Mouse (Mus musculus) yolk sac, embryonic 10.5 days (tissue): ENCODE results near the gene Kcns1.

ENCODE experiments used
- DNase-seq: peaks from one replicate; pipeline ENCODE4 v3.0.0-alpha.2; 2017; ENCODE audit warnings: low spot score

Gene Kcns1

DNA sequence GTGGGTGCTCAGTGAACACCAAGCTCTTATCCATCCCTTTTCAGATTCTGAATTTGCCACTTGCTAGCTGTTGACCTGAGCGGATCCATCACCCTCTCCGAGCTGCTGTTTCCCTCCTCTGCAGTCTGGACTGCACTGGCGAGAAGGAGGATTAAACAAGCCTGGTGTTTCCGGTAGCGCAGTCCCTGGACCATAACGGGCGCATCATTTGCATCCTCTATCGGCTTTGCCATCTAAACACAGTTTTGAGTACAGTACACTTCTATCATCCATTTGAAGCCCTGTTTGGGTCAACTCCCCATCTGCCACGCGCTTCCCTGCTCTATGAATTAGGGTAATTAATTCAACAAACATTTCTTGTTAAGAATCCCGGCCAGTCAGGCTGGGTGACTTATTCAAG lies 587 bp downstream of the Kcns1 start:
- no peak for DNase-seq

DNA sequence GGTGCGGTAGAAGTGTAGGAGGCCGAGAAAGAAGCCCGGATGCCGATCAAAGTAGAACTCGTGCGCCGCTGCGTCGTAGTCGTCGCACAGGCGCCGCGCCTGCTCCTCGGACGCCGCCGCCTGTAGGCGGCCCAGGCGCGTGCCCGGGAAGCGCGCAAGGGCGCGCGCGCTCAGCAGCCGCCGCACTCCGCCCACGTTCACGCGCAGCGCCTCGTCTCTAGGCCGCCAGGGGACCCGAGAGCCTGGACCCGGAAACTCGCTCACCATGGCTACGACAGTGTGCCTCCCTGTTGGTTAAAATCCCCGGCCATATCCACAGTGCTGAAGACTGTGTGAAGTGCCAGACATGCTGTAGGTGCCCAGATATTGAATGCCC lies 2.4 kb downstream of the Kcns1 start:
- DNase-seq: no peak

DNA sequence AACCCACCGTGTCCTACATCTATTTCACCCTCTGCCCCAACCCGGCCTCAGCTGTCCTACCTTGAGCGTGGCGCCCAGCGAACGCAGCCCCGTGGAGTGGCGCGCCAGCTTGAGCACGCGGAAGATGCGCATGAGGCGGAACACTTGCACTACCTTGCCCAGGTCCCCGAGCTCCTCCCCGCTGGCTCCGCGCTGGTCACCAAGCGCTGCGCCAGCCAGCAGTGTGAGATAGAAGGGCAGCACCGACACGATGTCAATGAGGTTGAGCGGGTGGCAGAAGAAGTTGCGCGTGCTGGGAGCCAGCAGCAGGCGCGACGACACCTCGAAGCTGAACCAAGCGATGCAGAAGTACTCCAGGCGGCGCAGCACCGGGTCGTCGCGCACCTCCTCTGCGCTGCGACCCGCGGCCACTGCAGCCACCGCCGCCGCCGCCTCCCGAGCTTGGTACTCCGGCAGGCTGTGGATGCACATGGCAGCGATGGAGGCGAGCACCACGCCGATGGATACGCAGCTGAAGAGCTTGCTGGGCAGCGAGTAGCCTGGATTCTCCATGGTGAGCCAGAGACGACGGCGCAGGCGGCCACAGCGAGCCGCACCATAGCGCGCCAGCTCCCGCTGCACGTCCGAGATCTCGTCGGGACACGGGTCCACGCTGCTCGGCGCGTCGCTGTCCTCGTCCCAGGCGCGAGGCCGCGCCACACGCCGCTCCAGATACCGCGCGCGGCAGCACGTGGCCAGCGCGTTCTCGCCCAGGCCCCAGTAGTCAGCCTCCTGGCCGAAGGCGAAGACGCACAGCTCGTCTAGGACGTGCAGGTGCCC lies 3.0 kb downstream of the Kcns1 start:
- no peak for DNase-seq

DNA sequence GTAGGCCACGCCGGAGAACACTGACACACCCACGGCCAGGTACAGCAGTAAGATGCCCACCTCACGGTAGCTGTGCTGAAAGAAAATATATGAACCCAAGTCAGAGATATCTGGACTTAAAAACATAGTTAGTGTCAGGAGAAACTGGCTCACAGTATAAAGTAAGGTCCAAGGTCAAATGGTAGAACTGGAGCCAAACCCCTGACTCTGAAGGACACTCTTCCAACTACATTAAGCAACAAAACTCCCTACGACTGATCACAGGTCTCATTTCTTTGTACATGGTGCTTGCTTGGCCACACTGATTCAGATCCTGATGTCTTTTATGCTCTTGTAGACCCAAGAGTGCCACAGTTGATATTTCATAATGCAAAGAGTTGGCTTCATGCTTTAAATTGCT lies 6.0 kb downstream of the Kcns1 start:
- no peak for DNase-seq

DNA sequence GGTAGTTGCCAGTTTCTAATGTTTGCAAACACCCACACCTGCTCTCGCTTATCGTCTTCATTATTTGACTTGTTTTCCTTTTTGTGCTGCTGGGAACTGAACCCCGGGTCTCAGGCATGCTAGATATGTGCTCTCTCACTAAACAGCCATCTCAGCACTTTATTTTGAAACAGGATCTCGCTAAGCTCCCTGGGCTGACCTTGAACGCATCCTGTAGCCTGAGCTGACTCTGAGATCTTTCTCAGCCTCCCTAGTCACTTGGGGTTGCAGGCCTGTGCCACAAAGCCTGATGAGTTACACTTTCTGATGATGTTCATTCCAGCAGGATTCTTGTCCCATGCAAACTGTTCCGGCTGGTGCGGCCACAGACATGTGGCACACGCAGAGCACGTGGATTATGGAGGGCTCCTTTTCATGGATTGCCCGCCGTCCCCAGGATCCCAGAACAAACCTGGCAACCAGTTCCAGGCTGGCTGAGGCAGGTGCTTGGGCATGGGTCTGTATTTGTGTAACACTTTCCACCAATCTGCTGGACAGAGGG lies 9.3 kb downstream of the Kcns1 start:
- DNase-seq: no peak

DNA sequence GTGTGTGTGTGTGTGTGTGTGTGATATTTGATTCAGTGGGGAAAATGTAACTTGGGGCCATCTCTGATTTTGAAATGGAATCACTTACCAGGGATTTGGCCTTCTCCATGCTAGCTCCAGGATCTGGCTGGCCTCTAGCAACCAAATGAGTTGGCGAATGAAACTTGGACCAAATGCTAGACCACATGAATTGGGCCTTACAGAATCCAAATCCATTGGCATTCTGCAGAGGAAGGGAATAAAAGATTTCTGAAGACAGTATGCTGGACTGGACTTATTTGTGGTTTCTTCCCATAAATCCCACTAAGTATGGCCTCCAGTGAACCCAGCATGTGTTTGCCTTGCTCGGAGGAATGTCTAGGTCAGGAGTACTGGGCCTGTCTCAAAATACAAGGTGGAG lies 12.1 kb downstream of the Kcns1 start:
- no peak for DNase-seq

DNA sequence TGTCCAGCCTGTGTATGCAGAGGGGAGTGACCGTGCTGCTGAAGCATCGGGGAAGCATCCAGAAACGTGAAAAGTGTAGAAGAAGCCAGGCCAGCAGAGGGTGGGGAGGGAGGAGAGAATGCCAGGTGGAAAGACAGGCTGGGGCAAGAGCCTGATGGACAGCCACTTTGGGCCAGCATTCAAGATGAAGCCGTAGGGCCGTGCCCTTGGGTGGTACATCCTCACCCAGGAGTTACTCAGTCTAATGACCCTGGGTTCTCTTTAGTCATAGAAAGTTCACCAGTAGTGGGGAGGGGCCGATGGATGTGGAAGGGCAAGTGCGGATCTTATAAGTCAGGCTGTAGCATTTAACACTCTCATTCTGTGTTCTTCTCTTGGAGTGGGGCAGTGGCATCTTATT lies 14.8 kb downstream of the Kcns1 start:
- no peak for DNase-seq

DNA sequence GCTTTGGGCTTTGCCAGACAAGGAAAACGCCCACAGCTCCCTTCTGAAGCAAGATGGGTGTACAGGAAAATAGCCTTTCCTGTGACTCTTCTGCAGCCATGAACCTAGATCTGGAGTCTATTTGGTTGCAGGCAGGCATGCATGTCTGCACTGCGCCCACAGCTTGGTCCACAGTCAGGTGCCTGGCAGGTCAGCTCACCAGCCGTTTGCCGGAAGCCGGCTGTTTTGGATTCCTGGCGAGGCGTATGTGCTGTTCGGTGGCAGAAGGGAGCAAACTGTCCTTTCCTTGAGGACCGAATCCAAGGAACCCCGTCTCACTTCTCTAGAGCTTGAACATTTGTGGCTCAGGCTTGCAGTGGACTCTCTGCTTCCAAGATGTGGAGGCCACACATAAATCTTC lies 16.9 kb downstream of the Kcns1 start:
- no peak for DNase-seq

DNA sequence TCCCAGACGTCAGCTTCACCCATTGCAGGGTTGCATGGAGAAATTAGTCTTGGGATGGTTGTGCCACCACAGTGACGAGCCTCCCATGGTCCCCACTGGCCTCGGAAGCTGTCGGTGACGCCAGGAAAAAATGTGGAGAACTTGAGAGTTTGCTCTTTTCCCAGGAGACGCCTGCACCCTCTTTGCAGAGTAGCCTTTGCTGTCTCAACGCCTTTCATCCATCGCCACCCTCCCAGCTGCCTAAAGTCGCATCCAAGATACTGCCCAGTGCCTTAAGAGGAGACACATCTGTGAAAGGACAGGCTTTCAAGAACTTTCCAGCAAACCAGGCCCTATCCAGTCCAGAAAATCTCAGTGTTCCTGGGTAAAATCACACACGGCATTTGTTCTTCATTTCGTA lies 18.6 kb downstream of the Kcns1 start:
- DNase-seq: no peak

DNA sequence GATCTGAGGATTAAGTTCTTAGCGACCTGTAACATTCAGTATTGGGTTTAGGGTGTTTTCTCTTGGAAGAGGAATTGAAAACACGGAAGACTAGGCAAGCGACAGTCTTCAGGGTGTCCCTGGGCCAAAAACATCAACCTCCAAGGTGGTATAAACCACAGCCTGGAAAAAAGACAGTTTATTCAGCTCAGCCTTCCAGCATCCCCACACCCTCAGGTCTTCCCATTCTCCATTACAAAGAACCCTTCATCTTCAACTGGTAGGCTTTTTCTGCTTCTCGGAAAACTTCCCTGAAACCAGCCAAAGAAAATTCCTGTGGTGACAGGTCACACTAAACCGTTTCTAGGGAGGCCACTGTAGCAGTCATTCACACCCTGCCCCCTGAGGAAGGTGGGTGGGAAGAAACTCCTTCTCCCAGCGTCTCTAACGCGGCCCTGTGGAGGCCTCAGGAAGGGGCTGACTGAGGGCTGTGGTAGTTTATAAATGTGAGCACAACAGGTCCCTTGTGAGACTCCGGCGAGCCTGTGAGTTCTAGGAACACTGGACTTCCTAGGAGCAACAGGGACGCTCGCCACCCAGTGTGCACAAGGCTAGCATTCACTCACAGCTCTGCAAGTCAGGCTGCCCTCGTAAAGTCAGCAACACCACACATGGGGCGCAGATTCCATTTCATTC lies 20.7 kb downstream of the Kcns1 start:
- DNase-seq: no peak

DNA sequence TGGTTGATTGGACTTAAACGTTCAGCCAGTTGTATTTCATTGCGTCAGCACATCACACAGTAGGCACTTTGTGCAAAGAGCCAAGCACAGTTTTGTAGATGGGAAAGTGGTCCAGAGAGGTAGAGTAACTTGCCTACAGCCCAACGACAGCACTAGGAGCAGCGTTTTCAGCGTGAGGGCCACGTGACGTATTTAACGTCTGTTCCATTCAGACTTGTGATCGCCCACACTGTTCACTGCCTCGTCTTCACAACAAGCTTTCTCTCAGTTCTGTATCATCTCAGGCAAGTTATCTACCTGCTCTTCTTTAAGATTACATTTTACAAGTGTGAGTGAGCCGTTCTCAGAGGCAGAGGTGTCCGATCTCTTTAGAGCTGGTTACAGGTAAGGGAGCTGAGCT lies 24.4 kb downstream of the Kcns1 start:
- no peak for DNase-seq

DNA sequence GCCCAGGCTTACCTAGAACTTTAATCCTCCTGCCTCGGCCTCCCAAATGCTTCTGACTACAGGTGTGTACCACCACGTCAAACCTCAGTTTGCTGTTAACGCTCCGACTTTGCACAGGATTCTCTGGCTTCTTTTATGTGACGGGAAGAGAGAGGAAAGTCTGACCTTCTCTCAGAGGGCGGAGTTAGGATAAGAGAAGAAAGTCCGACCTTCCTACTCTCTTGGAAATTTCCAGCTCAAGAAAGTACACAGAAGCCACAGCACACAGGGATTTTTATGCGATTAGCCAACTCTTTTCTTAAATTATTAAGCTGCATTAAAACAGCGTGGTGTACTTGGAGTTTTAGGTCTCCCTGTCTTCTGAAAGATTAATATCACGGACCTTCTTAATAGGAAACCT lies 26.4 kb downstream of the Kcns1 start:
- DNase-seq: no peak

DNA sequence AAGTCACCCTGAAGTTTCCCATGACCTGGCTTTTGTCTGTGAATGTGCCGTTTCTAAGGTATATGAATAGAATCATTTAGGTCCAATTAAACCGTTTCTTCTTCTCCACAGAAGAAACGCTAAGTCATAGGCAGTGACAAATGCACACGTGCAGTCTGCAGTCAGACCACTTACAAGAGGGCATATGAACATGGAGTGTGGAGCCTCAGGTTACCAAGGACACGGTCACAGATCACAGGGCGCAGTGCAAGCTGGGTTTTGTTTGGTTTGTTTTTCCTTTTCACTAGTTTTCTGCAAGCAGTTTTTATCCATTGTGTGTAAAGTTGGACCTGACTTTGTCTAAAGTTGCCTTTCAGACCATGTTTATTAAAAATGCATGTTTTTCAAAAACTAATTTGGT lies 26.9 kb downstream of the Kcns1 start:
- DNase-seq: no peak

DNA sequence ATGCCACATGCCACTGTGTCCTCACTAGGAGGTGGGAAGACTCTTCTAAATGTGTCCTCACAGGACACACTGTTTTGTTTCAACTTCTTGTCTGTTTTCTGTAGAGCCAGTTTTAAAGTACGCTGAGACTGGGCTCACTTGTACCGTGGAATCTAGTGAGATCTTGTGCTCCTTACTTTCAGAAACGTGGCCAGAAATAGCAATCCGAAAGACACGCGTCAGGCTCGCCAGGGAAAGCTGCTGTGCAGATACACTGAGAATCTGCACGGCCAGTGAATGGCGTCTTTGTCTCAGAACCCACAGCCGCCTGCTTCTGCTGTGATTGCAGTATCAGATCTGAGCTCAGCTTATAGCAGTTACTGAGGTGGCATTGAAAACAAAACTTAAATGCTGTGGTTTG lies 28.9 kb downstream of the Kcns1 start:
- DNase-seq: no peak

DNA sequence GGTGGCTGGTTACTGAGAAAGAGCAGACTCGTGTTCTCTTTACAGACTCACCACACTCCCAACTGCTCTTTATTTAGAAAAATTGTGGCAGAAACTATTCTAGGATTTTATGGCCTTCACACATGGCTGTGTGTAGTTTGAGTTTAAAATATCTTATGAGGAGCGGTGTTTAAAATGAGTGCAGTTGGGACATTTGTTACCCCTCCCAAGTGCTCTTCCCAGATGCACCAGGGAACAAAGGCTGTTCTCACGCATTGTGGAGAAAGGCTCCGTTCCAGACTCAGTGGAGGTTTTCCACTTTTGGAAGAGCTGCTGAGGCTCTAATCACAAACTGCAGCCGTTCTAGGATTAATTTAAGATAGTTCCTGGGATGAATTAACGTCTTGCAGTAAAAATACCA lies 33.2 kb downstream of the Kcns1 start:
- no peak for DNase-seq

DNA sequence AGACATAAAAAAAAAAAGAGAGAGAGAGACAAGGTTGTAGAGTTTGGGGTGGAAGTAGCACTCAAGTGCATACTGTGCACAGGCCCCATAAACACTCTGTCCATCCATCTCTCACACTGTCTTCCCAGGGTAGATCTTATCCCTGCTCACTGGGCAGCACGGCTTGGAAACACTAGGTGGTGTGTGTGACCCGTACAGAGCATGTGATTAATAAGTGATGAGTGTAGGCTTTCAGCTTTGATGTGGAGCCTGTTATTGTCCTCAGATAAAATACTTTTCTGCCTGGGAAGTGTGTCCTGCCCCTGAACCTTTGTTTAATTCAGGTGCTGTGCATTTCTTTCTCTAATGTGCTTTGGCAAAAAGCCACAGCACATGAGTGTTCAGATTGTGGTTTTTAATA lies 34.5 kb downstream of the Kcns1 start:
- no peak for DNase-seq

DNA sequence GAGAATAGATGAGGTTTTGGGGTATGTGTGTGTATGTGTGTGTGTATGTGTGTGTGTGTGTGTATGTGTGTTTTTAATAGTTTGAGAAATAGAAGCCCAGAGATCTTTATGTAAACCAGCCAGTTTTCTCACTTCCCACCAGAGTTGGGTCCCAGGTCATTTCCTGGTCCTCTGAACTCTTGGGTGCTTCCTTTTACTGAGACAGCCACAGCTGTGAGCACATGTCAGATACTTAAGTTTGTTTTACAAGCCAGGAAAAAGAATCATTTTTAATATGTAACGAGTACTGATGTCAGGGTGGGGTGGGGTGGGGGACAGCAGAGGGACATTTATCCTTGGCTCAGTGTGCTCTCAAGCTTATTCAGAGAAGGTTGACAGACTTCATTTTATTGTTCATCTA lies 35.5 kb downstream of the Kcns1 start:
- DNase-seq: no peak

DNA sequence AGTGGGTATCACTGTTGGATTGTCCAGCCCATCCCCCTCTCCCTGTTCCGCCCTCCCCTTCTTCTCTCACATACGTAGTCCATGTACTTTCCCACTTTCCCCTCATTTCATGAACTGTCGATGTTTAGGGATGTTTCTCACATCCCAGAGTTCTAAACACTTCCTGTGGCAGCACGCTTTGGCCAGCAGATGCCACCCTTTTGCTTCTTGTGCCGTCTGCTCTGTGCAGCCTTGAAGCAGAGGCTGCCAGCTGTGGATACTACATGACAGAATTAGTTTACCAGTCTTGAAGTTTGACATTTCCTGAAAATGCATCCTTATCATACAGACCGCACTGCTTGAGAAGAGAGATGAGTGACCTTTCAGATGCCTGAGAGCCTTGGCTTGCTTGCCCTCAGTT lies 36.4 kb downstream of the Kcns1 start:
- DNase-seq: no peak

DNA sequence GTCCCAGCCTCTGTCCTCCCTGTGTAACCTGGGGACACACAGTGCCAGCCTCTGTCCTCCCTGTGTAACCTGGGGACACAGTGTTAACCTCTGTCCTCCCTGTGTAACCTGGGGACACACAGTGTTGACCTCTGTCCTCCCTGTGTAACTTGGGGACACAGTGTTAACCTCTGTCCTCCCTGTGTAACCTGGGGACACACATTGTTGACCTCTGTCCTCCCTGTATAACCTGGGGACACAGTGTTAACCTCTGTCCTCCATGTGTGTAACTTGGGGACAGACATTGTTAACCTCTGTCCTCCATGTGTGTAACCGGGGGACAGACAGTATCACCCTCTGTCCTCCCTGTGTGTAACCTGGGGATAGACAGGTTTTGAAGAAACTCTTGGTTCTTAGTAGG lies 39.3 kb downstream of the Kcns1 start:
- DNase-seq: no peak

DNA sequence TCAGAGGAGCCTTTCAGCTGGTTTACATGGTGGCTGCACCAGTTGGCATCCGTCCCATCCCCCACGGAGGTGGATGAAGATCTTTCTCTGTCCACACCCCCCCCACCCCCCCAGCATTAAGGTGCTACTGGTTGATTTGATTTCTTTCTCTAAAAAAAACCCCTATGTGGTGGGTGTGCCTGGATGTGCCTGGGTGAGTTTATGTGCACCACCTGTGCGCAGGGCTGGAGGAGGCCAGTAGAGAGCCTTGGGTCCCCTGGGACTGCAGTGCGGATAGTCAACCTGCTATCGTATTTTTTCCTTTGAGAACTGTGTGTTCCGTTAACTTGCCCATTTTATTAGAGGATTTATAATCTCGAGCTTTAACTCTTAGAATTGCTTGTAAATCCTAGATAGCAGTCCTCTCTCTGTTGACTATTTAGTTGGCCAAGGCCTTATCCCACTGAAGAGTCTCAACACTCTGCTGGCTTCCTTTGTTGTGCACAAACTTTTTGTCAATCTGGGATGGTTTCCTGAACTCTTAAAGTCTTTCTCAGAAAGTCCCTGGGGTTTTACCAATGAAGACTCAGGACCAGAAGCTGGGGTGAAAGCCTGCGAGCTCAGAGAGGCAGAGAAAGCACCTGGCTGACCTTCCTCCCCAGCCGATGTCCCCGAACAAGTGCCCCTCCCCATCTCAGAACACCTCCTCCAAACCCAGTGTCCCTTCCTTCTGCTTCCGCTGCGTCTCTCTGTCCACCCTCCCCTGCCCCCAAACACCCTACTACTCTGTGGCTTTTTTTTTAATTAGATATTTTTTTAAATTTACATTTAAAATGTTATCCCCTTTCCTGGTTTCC lies 42.1 kb downstream of the Kcns1 start:
- no peak for DNase-seq

DNA sequence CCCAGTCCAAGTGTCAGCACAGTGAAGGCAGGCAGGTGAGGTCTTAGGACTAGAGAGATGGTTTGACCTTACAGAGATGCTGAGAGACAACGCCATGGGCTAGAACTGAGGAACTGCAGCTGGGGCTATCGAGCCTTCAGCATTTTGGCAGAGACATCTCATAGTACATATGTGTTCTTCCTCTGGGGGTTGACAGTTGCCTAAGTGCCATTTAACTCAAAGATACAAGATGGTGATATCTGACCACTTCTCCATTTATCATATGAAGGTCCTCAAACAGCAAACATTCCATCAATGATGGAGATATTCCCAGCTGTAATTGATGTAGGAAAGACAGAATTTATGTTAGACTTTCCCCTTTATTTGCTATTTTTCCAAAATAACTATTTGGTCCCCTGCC lies 43.6 kb downstream of the Kcns1 start:
- DNase-seq: no peak

DNA sequence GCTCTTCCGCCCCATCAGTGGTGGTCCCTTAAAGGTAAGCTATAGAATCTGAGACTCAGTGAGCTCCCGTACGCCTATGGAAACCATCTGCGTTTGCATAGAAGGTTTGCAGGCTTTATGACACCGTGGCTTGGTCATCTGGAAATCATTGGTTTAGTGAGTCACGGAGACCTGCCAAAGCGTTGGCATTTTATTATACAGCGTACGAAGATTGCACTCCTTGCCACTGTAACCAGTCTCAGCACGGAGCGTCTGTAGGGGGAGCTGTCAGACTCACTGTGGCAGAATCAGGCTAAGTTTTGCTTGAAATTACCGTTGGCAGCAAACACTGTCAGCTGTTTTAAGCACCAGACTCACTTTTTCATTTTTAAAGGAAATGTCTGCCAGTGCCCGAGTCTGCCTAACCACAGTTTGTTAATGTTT lies 44.4 kb downstream of the Kcns1 start:
- no peak for DNase-seq
